Mouse (Mus musculus) liver, embryonic 14.5 days (tissue): ENCODE data around the gene Hba-x.

Source experiments
- CTCF ChIP-seq: IDR thresholded peaks from 2 replicates; pipeline ENCODE4 v1.5.1; 2016; ENCODE audit warnings: antibody characterized with exemption, low read depth, control low read depth
- EP300 ChIP-seq: IDR thresholded peaks from 2 replicates; pipeline ENCODE4 v1.6.1; 2016; ENCODE audit warnings: antibody characterized with exemption, low read depth

GRCm38 (mm10) chr11:32236712-32237410 is 39.3 kb upstream of the Hba-x start:
- peak; percentile 93 for TF ChIP-seq CTCF
- TF ChIP-seq EP300: no peak
